Mouse (Mus musculus): ENCODE measurements around the gene Chd2. TPM values are rescaled to one million over a fixed set of nuclear protein-coding genes. Genes with fewer than 3 reads are reported as not detected.

Chd2 gene
- total RNA-seq (2014; rRNA removed): 40.0 and 42.0 TPM in 2 replicates
- 16.9 and 20.1 TPM in 2 replicates for polyA plus RNA-seq (2012; rRNA removed)

DNA sequence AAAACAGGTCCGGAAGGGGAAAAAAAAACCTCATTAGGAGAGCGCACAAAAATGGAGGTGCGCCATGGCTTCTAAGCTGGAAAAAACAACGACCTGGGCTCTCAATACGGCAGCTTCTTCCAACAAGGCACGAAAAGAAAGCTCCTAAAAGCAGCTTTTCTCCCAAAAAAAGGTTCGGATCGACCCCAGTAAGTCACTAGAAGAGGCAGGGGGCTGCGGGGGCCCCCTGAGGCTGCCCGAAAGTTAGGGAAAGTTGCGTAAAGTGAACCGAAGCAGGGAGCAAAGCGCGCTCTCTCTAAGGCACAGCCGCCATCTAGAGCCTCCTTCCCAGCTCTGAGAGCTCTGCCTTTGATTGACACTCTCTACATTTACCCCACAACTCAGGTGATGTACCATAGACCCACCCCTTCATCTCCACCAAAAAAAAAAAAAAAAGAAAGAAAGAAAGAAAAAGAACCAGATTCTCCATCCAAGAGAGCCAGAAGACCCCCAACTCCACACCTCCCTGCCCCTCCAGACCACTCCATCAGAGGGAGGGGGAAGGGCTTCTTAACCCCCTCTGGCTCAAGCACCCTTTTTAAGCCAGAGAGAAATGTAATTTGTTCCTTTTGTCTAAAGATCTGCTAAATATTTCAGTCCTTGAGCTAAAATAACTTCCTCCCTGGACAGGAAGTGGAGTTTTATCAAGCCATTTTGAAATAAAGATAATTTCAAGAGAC lies at the start of gene Chd2:
Gene Chd2, minus strand, starts transcription at position 419 of the 719 bp plus-strand sequence.
- H3K4me1 ChIP-seq (ENCODE audit: control insufficient read depth, insufficient read depth, low read length): peaks cover 13% of the 10 kb centered on the region
- no peak for TF ChIP-seq CTCF (IDR thresholded peaks at IDR 0.05; ENCODE audit: low read depth, low read length)
- TF ChIP-seq POLR2A (IDR thresholded peaks at IDR 0.05; ENCODE audit: extremely low read depth, insufficient read depth, low read length): peak; percentile 86
- under 1% methylated on average over 15 of the region's 15 CpGs for WGBS

GRCm38 (mm10) chr7:73590757-73591156 lies 49.1 kb upstream of the Chd2 start:
- TF ChIP-seq CTCF (IDR thresholded peaks at IDR 0.05; ENCODE audit: low read depth, low read length): no peak
- TF ChIP-seq POLR2A (IDR thresholded peaks at IDR 0.05; ENCODE audit: extremely low read depth, insufficient read depth, low read length): no peak
- Histone ChIP-seq H3K27me3 (ENCODE audit: control insufficient read depth, insufficient read depth, low read length) (no peaks in the 10 kb centered on the region), H3K36me3 (ENCODE audit: control insufficient read depth, insufficient read depth, low read length) (no peaks in the 10 kb centered on the region), H3K4me1 (ENCODE audit: control insufficient read depth, insufficient read depth, low read length) (peaks cover 17% of the 10 kb centered on the region), H3K79me2 (ENCODE audit: control insufficient read depth, insufficient read depth, low read length) (no peaks in the 10 kb centered on the region), H3K27ac (replicated peaks; ENCODE audit: insufficient read depth, low read depth, low read length) (peak overlapping the region; percentile 42), H3K9ac (ENCODE audit: low read depth, low read length) (no peak overlapping the region), H3K4me3 (ENCODE audit: insufficient read depth, low read depth, low read length) (no peak overlapping the region)
- WGBS: 66% methylated on average over 5 of the region's 5 CpGs
- DNase-seq (ENCODE audit: extremely low read depth, low read depth, low spot score): peak; percentile 71

More for the DNA sequence above, at the start of gene Chd2:
- DNase-seq (ENCODE audit: extremely low read depth, low read depth, low spot score): peak; percentile 77
- H3K27me3 ChIP-seq (ENCODE audit: control insufficient read depth, insufficient read depth, low read length): no peaks in the 10 kb centered on the region
- H3K36me3 ChIP-seq (ENCODE audit: control insufficient read depth, insufficient read depth, low read length): peaks cover 21% of the 10 kb centered on the region
- peak within 1 kb of the TSS; percentile 86 for H3K4me3 ChIP-seq (ENCODE audit: insufficient read depth, low read depth, low read length)
- peak within 1 kb of the TSS; percentile 91 for H3K9ac ChIP-seq (ENCODE audit: low read depth, low read length)
- peak within 1 kb of the TSS; percentile 100 for H3K27ac ChIP-seq (replicated peaks; ENCODE audit: insufficient read depth, low read depth, low read length)
- peaks cover 6% of the 10 kb centered on the region; the same call in 1 of the 2 replicates for H3K79me2 ChIP-seq (ENCODE audit: control insufficient read depth, insufficient read depth, low read length)

- TF ChIP-seq CTCF (IDR thresholded peaks at IDR 0.05; ENCODE audit: low read depth, low read length) (no peak), POLR2A (IDR thresholded peaks at IDR 0.05; ENCODE audit: extremely low read depth, insufficient read depth, low read length) (no peak)
- peak; percentile 88 for DNase-seq (ENCODE audit: extremely low read depth, low read depth, low spot score)
- H3K4me1 ChIP-seq (ENCODE audit: control insufficient read depth, insufficient read depth, low read length): peaks cover 19% of the 10 kb centered on the region
- H3K27ac ChIP-seq (replicated peaks; ENCODE audit: insufficient read depth, low read depth, low read length): peak overlapping the region; percentile 100
- peak overlapping the region; percentile 76 for H3K9ac ChIP-seq (ENCODE audit: low read depth, low read length)
- H3K4me3 ChIP-seq (ENCODE audit: insufficient read depth, low read depth, low read length): no peak overlapping the region
- WGBS: 14% methylated on average over 14 of the region's 14 CpGs
- H3K79me2 ChIP-seq (ENCODE audit: control insufficient read depth, insufficient read depth, low read length): no peaks in the 10 kb centered on the region
- H3K36me3 ChIP-seq (ENCODE audit: control insufficient read depth, insufficient read depth, low read length): no peaks in the 10 kb centered on the region
- no peaks in the 10 kb centered on the region for H3K27me3 ChIP-seq (ENCODE audit: control insufficient read depth, insufficient read depth, low read length)
Observed at GRCm38 (mm10) chr7:73589208-73589771, 47.7 kb upstream of the Chd2 start.

DNA sequence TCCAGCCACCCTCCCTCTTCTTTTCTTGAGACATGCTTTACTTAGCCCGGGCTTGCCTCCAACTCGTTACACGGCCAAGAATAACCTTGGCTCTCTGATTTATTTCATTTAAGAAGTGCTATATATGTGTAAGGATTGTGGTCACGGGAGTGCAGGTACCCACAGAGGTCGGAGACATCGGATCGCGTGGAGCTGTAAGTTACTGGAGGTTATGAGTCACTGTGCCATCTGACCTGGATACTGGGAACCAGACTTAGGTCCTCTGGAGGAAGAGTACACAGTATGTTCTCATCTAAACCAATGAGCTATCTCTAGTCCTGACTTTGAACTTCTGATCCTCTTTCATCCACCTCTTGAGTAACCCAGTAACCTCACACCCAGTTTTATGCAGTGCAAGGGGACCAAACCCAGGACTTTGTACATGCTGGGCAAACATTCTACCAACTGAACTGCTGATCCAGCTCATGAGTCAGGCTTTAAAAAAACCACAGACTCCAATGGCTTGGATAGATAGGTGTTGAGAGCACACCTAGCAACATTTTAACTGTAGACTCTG lies 46.8 kb upstream of the Chd2 start:
- WGBS: 25% methylated on average over 8 of the region's 8 CpGs
- H3K79me2 ChIP-seq (ENCODE audit: control insufficient read depth, insufficient read depth, low read length): no peaks in the 10 kb centered on the region
- H3K9ac ChIP-seq (ENCODE audit: low read depth, low read length): peak overlapping the region; percentile 50; the same call in 1 of the 2 replicates
- no peak overlapping the region for H3K4me3 ChIP-seq (ENCODE audit: insufficient read depth, low read depth, low read length)
- peaks cover 16% of the 10 kb centered on the region for H3K4me1 ChIP-seq (ENCODE audit: control insufficient read depth, insufficient read depth, low read length)
- TF ChIP-seq POLR2A (IDR thresholded peaks at IDR 0.05; ENCODE audit: extremely low read depth, insufficient read depth, low read length): no peak
- TF ChIP-seq CTCF (IDR thresholded peaks at IDR 0.05; ENCODE audit: low read depth, low read length): no peak
- no peaks in the 10 kb centered on the region for H3K36me3 ChIP-seq (ENCODE audit: control insufficient read depth, insufficient read depth, low read length)
- no peaks in the 10 kb centered on the region for H3K27me3 ChIP-seq (ENCODE audit: control insufficient read depth, insufficient read depth, low read length)
- peak; percentile 100 for DNase-seq (ENCODE audit: extremely low read depth, low read depth, low spot score)
- H3K27ac ChIP-seq (replicated peaks; ENCODE audit: insufficient read depth, low read depth, low read length): peak overlapping the region; percentile 100

DNA sequence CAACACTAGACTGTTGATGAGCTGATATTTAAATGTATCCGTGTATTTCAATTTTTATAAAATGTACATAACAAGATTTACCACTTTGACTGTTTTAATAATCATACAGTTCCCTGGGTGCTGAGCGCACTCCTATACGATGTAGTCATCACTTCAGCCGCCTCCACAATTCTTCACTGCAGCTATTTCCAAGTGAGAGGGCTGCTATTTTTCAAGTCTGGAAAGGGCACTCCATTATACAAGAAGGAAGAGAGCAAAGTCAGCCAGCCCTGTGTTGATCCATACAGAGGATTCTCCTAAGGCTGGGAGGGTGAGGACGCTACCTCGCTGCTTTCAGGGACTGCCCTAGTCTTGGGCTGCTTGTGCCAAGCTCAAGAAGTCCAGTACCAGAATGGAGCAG lies 45.1 kb upstream of the Chd2 start:
- Histone ChIP-seq H3K36me3 (ENCODE audit: control insufficient read depth, insufficient read depth, low read length) (no peaks in the 10 kb centered on the region), H3K4me1 (ENCODE audit: control insufficient read depth, insufficient read depth, low read length) (peaks cover 16% of the 10 kb centered on the region), H3K27me3 (ENCODE audit: control insufficient read depth, insufficient read depth, low read length) (no peaks in the 10 kb centered on the region), H3K27ac (replicated peaks; ENCODE audit: insufficient read depth, low read depth, low read length) (no peak overlapping the region), H3K4me3 (ENCODE audit: insufficient read depth, low read depth, low read length) (no peak overlapping the region), H3K79me2 (ENCODE audit: control insufficient read depth, insufficient read depth, low read length) (no peaks in the 10 kb centered on the region), H3K9ac (ENCODE audit: low read depth, low read length) (no peak overlapping the region)
- no peak for TF ChIP-seq POLR2A (IDR thresholded peaks at IDR 0.05; ENCODE audit: extremely low read depth, insufficient read depth, low read length)
- no peak for TF ChIP-seq CTCF (IDR thresholded peaks at IDR 0.05; ENCODE audit: low read depth, low read length)
- WGBS: over 99% methylated on average over 6 of the region's 6 CpGs
- DNase-seq (ENCODE audit: extremely low read depth, low read depth, low spot score): no peak

Measured in liver, adult 2 months (tissue).